Mouse (Mus musculus): ENCODE data around the gene Opa3. TPM values are rescaled to one million over a fixed set of nuclear protein-coding genes. Genes with fewer than 3 reads are reported as not detected.

The Opa3 gene
- total RNA-seq, 2 experiments from 2014 or later: 23.6 to 24.1 TPM

- DNase-seq (ENCODE audit: low spot score in 2 of 2): no peak
Observed at GRCm38 (mm10) chr7:19304501-19305412, 76.6 kb downstream of the Opa3 start.

- DNase-seq (ENCODE audit: low spot score in 2 of 2): no peak
Observed at GRCm38 (mm10) chr7:19305413-19305735, 77.2 kb downstream of the Opa3 start.

Small RNA genes lying within 50 kb of the gene (microRNA-seq; reads per million reads assigned to microRNA genes)
- gene Mir330: 419 reads per million, percentile 64 among the genes with 10 or more reads in this experiment

Other genes with a start within 250 kb of the Opa3 start
- under 1 TPM in 1 of 2 experiments, not detected in 1; 0.20 TPM for gene Nanos2, start 240.9 kb upstream of the Opa3 start, total RNA-seq (2021)
- gene Mypop, start 237.1 kb upstream of the Opa3 start, total RNA-seq (2021): 1 to 10 TPM; 7.2 to 8.3 TPM
- gene Irf2bp1, start 224.3 kb upstream of the Opa3 start, total RNA-seq (2021): 10 to 100 TPM; 44.3 to 49.1 TPM
- gene Foxa3, start 204.8 kb upstream of the Opa3 start, total RNA-seq (2021): 1 to 10 TPM in 1 of 2 experiments, under 1 TPM in 1; 0.50 to 4.5 TPM
- 100 to 1,000 TPM; 109 to 119 TPM for gene Sympk, start 204.0 kb upstream of the Opa3 start, total RNA-seq (2021)
- gene Rsph6a, start 173.6 kb upstream of the Opa3 start, total RNA-seq (2021): not detected
- gene Dmwd, start 152.1 kb upstream of the Opa3 start, total RNA-seq (2021): 10 to 100 TPM; 67.0 to 70.3 TPM
- 10 to 100 TPM; 70.0 to 74.7 TPM for gene Dmpk, start 144.5 kb upstream of the Opa3 start, total RNA-seq (2021)
- gene Six5, start 133.7 kb upstream of the Opa3 start, total RNA-seq (2021): 10 to 100 TPM; 23.4 to 25.3 TPM
- gene Gm4969, start 110.0 kb upstream of the Opa3 start, total RNA-seq (2021): under 1 TPM; 0.59 to 0.98 TPM
- 10 to 100 TPM; 13.7 to 14.6 TPM for gene Fbxo46, start 108.5 kb upstream of the Opa3 start, total RNA-seq (2021)
- gene Qpctl, start 79.0 kb upstream of the Opa3 start, total RNA-seq (2021): 10 to 100 TPM; 16.1 TPM
- gene Snrpd2, start 78.6 kb upstream of the Opa3 start, total RNA-seq (2021): 100 to 1,000 TPM; 111 to 116 TPM
- 1 to 10 TPM; 1.9 to 2.5 TPM for gene Gipr, start 62.2 kb upstream of the Opa3 start, total RNA-seq (2021)
- gene Eml2, start 51.9 kb upstream of the Opa3 start, total RNA-seq (2021): 10 to 100 TPM; 44.8 to 46.7 TPM
- 1 to 10 TPM; 4.5 to 4.8 TPM for gene Gpr4, start 15.8 kb upstream of the Opa3 start, total RNA-seq (2021)
- gene Vasp, start 43.5 kb downstream of the Opa3 start, total RNA-seq (2021): 10 to 100 TPM; 83.7 to 89.3 TPM
- under 1 TPM in 1 of 2 experiments, not detected in 1; 0.39 TPM for gene Ppm1n, start 51.7 kb downstream of the Opa3 start, total RNA-seq (2021)
- 10 to 100 TPM; 19.3 to 28.8 TPM for gene Rtn2, start 54.3 kb downstream of the Opa3 start, total RNA-seq (2021)
- under 1 TPM; 0.85 to 0.98 TPM for gene Fosb, start 81.7 kb downstream of the Opa3 start, total RNA-seq (2021)
- 10 to 100 TPM; 38.6 to 45.2 TPM for gene Ercc1, start 116.4 kb downstream of the Opa3 start, total RNA-seq (2021)
- 10 to 100 TPM; 14.1 to 16.1 TPM for gene Cd3eap, start 131.1 kb downstream of the Opa3 start, total RNA-seq (2021)
- gene Ppp1r13l, start 131.4 kb downstream of the Opa3 start, total RNA-seq (2021): 1 to 10 TPM; 9.1 to 9.6 TPM
- 10 to 100 TPM; 39.6 to 41.6 TPM for gene Ercc2, start 153.7 kb downstream of the Opa3 start, total RNA-seq (2021)
- 1 to 10 TPM; 2.6 to 3.9 TPM for gene Klc3, start 175.8 kb downstream of the Opa3 start, total RNA-seq (2021)
- gene Ckm, start 176.4 kb downstream of the Opa3 start, total RNA-seq (2021): 100 to 1,000 TPM; 103 to 234 TPM
- gene Mark4, start 230.5 kb downstream of the Opa3 start, total RNA-seq (2021): 10 to 100 TPM; 47.7 to 51.6 TPM
- gene Exoc3l2, start 235.0 kb downstream of the Opa3 start, total RNA-seq (2021): 10 to 100 TPM; 26.7 to 28.7 TPM